Mouse (Mus musculus) embryonic facial prominence, embryonic 10.5 days (tissue): ENCODE measurements at regions not wholly inside any gene's neighbourhood (a gene's known extent, or its start where the extent isn't known, plus 50 kb on each side); places are given as distances from the start of the nearest gene placed in this dataset.

ENCODE experiments used
- DNase-seq: peaks from one replicate; pipeline ENCODE4 v3.0.0-alpha.2; 2017; ENCODE audit warnings: low spot score
- H3K27ac ChIP-seq: fragments of 300-500 bp; sonication (generic); replicated peaks from 2 replicates; pipeline ENCODE4 v1.5.1; 2016; ENCODE audit warnings: mild to moderate bottlenecking
- H3K27me3 ChIP-seq: fragments of 300-500 bp; sonication (generic); replicated peaks from 2 replicates; pipeline ENCODE4 v1.6.1; 2016; ENCODE audit warnings: low read depth, mild to moderate bottlenecking; ENCODE audit not compliant: poor library complexity, severe bottlenecking
- H3K36me3 ChIP-seq: fragments of 300-500 bp; sonication (generic); replicated peaks from 2 replicates; pipeline ENCODE4 v1.6.1; 2016; ENCODE audit warnings: mild to moderate bottlenecking, moderate library complexity
- H3K4me1 ChIP-seq: fragments of 300-500 bp; sonication (generic); 2 replicates; pipeline ENCODE4 v1.6.1; 2016
- H3K4me3 ChIP-seq: fragments of 300-500 bp; sonication (generic); 2 replicates; pipeline ENCODE4 v1.5.1; 2016; ENCODE audit warnings: mild to moderate bottlenecking, moderate library complexity
- H3K9me3 ChIP-seq: fragments of 300-500 bp; sonication (generic); 2 replicates; pipeline ENCODE4 v1.6.1; 2016; ENCODE audit warnings: mild to moderate bottlenecking
- WGBS: fragments of 180-500 bp; shearing (Covaris S2); methylation state at CpG from one replicate; pipeline ENCODE4 v1.1.7; 2016; 5-methylcytosine and 5-hydroxymethylcytosine counted together

- H3K4me3 ChIP-seq = no peak overlapping the region
- H3K9me3 ChIP-seq = no peaks in the 10 kb centered on the region
- no peak overlapping the region for H3K27ac ChIP-seq
- DNase-seq = peak; percentile 15
- no peaks in the 10 kb centered on the region for H3K27me3 ChIP-seq
- WGBS = 33% methylated on average over 9 of the region's 9 CpGs
- no peaks in the 10 kb centered on the region for H3K4me1 ChIP-seq
- H3K36me3 ChIP-seq = no peaks in the 10 kb centered on the region
Measured at GRCm38 (mm10) chr15:51288911-51289432, 2595.7 kb upstream of the Gm7489 start.

- no peak for DNase-seq
- Histone ChIP-seq H3K27me3 (no peaks in the 10 kb centered on the region), H3K9me3 (no peaks in the 10 kb centered on the region), H3K4me3 (no peak overlapping the region), H3K36me3 (no peaks in the 10 kb centered on the region), H3K27ac (no peak overlapping the region), H3K4me1 (no peaks in the 10 kb centered on the region)
- WGBS = 77% methylated on average over 9 of the region's 9 CpGs
Measured at GRCm38 (mm10) chr15:51289916-51290315, 2594.8 kb upstream of the Gm7489 start.

- no peak for DNase-seq
- WGBS = 90% methylated on average over 6 of the region's 6 CpGs
- H3K27ac ChIP-seq = no peak overlapping the region
- no peaks in the 10 kb centered on the region for H3K9me3 ChIP-seq
- H3K36me3 ChIP-seq = no peaks in the 10 kb centered on the region
- H3K4me3 ChIP-seq = no peak overlapping the region
- no peaks in the 10 kb centered on the region for H3K27me3 ChIP-seq
- no peaks in the 10 kb centered on the region for H3K4me1 ChIP-seq
Measured at GRCm38 (mm10) chr15:51291183-51291582, 2593.5 kb upstream of the Gm7489 start.

GRCm38 (mm10) chr15:51296841-51297240 lies 2587.9 kb upstream of the Gm7489 start:
- no peak overlapping the region for H3K4me3 ChIP-seq
- no peaks in the 10 kb centered on the region for H3K36me3 ChIP-seq
- DNase-seq = no peak
- no peak overlapping the region for H3K27ac ChIP-seq
- no peaks in the 10 kb centered on the region for H3K4me1 ChIP-seq
- H3K9me3 ChIP-seq = no peaks in the 10 kb centered on the region
- H3K27me3 ChIP-seq = no peaks in the 10 kb centered on the region

- H3K9me3 ChIP-seq = no peaks in the 10 kb centered on the region
- DNase-seq = no peak
- H3K4me1 ChIP-seq = 0 out of 2 replicates have a peak, but pooled peaks cover under 1% of the 10 kb centered on the region
- WGBS = 77% methylated on average over 1 of the region's 1 CpGs
- 0 out of 2 replicates have a peak, but pooled peaks cover 3% of the 10 kb centered on the region for H3K27me3 ChIP-seq
- no peak overlapping the region for H3K4me3 ChIP-seq
- no peaks in the 10 kb centered on the region for H3K36me3 ChIP-seq
- no peak overlapping the region for H3K27ac ChIP-seq
Measured at GRCm38 (mm10) chr15:51318072-51318471, 2566.6 kb upstream of the Gm7489 start.

GRCm38 (mm10) chr15:51318760-51319159 lies 2565.9 kb upstream of the Gm7489 start:
- H3K27me3 ChIP-seq = 0 out of 2 replicates have a peak, but pooled peaks cover 3% of the 10 kb centered on the region
- H3K4me3 ChIP-seq = no peak overlapping the region
- H3K27ac ChIP-seq = no peak overlapping the region
- H3K9me3 ChIP-seq = no peaks in the 10 kb centered on the region
- no peak for DNase-seq
- WGBS = 91% methylated on average over 2 of the region's 2 CpGs
- H3K4me1 ChIP-seq = 0 out of 2 replicates have a peak, but pooled peaks cover 2% of the 10 kb centered on the region
- no peaks in the 10 kb centered on the region for H3K36me3 ChIP-seq

GRCm38 (mm10) chr15:51320366-51320894 lies 2564.3 kb upstream of the Gm7489 start:
- 81% methylated on average over 10 of the region's 10 CpGs for WGBS
- Histone ChIP-seq H3K27ac (no peak overlapping the region), H3K4me1 (peaks cover 7% of the 10 kb centered on the region; the same call in 1 of the 2 replicates), H3K36me3 (no peaks in the 10 kb centered on the region), H3K27me3 (0 out of 2 replicates have a peak, but pooled peaks cover 3% of the 10 kb centered on the region), H3K9me3 (no peaks in the 10 kb centered on the region), H3K4me3 (no peak overlapping the region)
- DNase-seq = no peak

GRCm38 (mm10) chr15:51323284-51323683 lies 2561.4 kb upstream of the Gm7489 start:
- H3K9me3 ChIP-seq = no peaks in the 10 kb centered on the region
- 0 out of 2 replicates have a peak, but pooled peaks cover 3% of the 10 kb centered on the region for H3K27me3 ChIP-seq
- DNase-seq = no peak
- H3K36me3 ChIP-seq = no peaks in the 10 kb centered on the region
- peaks cover 7% of the 10 kb centered on the region; the same call in 1 of the 2 replicates for H3K4me1 ChIP-seq
- no peak overlapping the region for H3K27ac ChIP-seq
- no peak overlapping the region for H3K4me3 ChIP-seq
- 63% methylated on average over 5 of the region's 5 CpGs for WGBS

- DNase-seq = no peak
- peaks cover 7% of the 10 kb centered on the region; the same call in 1 of the 2 replicates for H3K4me1 ChIP-seq
Measured at GRCm38 (mm10) chr15:51324211-51324610, 2560.5 kb upstream of the Gm7489 start.

GRCm38 (mm10) chr15:51327702-51328101 lies 2557.0 kb upstream of the Gm7489 start:
- DNase-seq = no peak
- Histone ChIP-seq H3K4me1 (peaks cover 7% of the 10 kb centered on the region; the same call in 1 of the 2 replicates), H3K4me3 (no peak overlapping the region), H3K9me3 (no peaks in the 10 kb centered on the region), H3K36me3 (no peaks in the 10 kb centered on the region), H3K27me3 (no peaks in the 10 kb centered on the region), H3K27ac (no peak overlapping the region)
- 72% methylated on average over 5 of the region's 5 CpGs for WGBS

More at GRCm38 (mm10) chr15:51324211-51324610, 2560.5 kb upstream of the Gm7489 start:
- no peaks in the 10 kb centered on the region for H3K36me3 ChIP-seq
- H3K27ac ChIP-seq = no peak overlapping the region
- 0 out of 2 replicates have a peak, but pooled peaks cover 3% of the 10 kb centered on the region for H3K27me3 ChIP-seq
- no peaks in the 10 kb centered on the region for H3K9me3 ChIP-seq
- WGBS = 78% methylated on average over 5 of the region's 5 CpGs
- H3K4me3 ChIP-seq = no peak overlapping the region

GRCm38 (mm10) chr15:51336441-51336840 lies 2548.3 kb upstream of the Gm7489 start:
- 75% methylated on average over 1 of the region's 1 CpGs for WGBS
- no peak for DNase-seq
- H3K27ac ChIP-seq = no peak overlapping the region
- H3K4me3 ChIP-seq = no peak overlapping the region
- H3K27me3 ChIP-seq = no peaks in the 10 kb centered on the region
- no peaks in the 10 kb centered on the region for H3K36me3 ChIP-seq
- no peaks in the 10 kb centered on the region for H3K9me3 ChIP-seq
- H3K4me1 ChIP-seq = no peaks in the 10 kb centered on the region

- Histone ChIP-seq H3K27me3 (no peaks in the 10 kb centered on the region), H3K4me3 (no peak overlapping the region), H3K4me1 (no peaks in the 10 kb centered on the region), H3K27ac (no peak overlapping the region), H3K36me3 (no peaks in the 10 kb centered on the region), H3K9me3 (no peaks in the 10 kb centered on the region)
- no peak for DNase-seq
- 86% methylated on average over 4 of the region's 4 CpGs for WGBS
Measured at GRCm38 (mm10) chr15:51346301-51346700, 2538.4 kb upstream of the Gm7489 start.

- WGBS = 80% methylated on average over 7 of the region's 7 CpGs
- Histone ChIP-seq H3K36me3 (no peaks in the 10 kb centered on the region), H3K4me1 (no peaks in the 10 kb centered on the region), H3K4me3 (no peak overlapping the region), H3K27ac (no peak overlapping the region), H3K9me3 (no peaks in the 10 kb centered on the region), H3K27me3 (no peaks in the 10 kb centered on the region)
- DNase-seq = no peak
Measured at GRCm38 (mm10) chr15:51363391-51363790, 2521.3 kb upstream of the Gm7489 start.
